Mouse (Mus musculus) cerebral cortex, adult 2 months (tissue): ENCODE measurements around the gene Dnajc1.

Experiments used
- WGBS: fragments of 180-500 bp; shearing (Covaris S2); methylation state at CpG from one replicate; pipeline ENCODE4 v1.1.7; 2018; 5-methylcytosine and 5-hydroxymethylcytosine counted together

Gene Dnajc1

DNA sequence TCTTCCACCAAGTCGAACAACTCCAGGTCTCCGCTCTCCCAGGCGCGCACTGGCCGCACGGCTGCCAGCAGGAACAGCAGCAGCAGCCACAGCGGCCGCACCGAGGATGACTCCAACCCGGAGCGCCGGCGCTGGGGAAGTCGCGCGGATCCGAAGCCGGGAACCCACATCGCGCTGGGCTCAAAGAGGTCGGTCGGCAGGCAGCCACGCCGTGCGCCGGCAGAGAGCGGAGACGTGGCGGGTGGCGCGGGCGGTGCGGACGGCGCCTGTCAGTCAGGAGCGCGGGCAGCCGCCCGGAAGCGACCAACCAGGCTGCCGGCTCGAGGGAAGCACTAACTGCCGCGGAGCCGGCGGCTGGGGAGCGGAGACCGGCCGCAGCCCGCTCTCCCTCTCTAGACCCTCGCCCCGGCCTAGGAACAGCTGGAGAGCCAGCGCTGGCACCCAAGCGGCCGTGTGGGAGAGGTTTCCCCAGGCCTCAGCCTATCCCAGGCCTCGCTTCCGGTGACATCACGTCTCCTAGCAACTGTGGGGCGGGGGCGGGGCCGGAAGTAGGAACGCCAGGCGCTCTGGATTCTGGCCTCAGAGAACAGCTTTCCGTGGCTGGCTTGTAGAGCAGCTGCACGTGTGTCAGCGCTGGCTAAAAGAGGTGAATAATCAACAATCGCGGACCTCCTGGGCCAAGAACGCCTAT lies at the start of gene Dnajc1:
Gene Dnajc1, minus strand, starts transcription at position 500 of the 691 bp plus-strand sequence.
- under 1% methylated on average over 69 of the region's 69 CpGs for WGBS

DNA sequence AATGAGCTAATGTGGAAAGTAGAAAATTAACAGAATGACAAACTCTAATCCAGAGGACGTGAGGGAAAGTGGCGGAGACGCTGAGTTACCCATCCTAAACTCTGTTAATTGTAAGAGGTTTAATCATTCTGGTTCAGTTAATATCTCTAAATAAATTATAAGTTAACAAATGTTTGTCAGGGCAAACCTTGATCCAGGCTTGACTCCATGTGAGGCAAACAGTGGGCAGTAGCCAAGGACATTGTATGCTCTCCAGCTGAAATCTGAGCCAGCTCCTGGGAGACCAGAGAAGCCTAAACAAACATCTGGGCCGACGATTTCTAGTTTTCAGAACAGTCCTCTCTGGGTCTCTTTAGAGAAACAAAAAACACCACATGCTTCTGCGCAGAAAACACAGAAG lies 49.2 kb upstream of the Dnajc1 start:
- 68% methylated on average over 6 of the region's 6 CpGs for WGBS

DNA sequence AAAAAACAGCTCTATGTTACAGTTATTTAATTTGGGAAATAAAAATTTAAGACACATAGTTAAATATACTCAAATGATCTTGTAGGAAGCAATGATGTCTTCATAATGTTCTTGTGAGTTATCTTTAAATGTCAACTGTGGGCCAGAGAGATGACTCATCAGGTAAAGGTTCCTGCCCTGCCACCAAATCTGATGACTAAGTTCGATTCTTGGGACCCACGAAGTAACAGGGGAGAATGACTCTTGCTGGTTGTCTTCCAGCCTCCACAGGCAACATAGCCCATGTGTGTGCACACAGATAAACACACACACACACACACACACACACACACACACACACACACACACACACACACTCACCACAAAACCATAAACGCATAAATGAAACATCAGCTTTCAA lies 22.6 kb upstream of the Dnajc1 start:
- WGBS = 91% methylated on average over 3 of the region's 3 CpGs

DNA sequence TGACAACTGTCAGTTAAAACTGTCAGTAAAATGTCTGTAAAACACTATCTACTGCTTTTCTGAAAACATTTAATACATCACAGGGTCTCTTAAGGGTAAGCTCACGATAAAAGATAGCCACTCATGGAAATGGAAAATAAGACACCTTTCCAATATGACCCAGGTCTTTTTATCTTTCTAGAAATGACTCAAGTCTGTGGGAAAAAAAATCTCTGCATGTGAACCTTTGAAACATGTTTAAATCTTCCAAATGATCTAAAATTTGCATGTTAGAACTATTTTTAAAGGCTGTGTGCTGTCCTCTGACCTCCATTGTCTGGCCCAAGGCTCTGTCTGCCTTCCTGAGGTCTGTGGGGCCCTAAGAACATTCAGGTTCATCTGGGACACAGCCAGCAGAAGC lies 11.0 kb upstream of the Dnajc1 start:
- 88% methylated on average over 1 of the region's 1 CpGs for WGBS

DNA sequence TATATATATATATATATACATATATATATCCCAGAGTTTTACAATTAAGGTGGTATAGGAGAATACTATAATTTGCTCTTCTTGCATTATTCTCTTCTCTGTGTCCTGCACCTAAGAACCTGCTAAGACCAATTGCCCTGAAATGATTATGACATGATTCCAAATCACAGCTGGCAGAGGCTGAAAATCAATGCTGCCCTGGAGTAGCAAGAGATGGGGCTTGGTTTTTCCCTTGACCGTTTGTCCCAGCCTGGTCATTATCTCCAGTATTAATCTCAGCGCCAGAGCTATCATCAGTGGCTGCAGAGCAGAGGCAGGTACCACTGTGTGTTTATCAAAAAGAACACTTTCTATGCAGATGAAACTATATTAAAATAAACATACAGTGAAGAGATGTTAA lies 9.1 kb upstream of the Dnajc1 start:
- 88% methylated on average over 2 of the region's 2 CpGs for WGBS

DNA sequence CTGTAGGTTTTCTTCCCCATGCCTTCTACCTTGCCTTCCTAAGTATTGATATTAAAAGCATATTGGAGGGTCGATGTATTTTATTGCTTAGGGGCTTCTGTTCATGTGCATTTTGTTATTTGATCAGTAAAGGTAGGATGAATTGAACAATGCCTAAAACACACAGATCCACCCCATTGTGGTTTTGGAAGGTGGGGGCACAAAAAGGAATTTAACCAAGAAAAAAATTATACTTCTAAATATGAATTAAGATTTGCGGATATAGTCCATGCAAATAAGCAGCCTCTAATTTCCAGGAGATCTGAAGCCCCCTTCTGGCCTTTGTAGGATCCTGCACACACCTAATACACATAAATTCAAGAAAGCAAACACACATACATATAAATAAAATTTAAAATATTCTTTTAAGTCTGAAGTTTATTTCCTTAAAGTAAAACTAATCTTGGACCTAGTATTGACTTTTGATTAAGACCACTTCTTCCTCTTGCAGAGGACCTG lies 441 bp upstream of the Dnajc1 start:
- 38% methylated on average over 2 of the region's 2 CpGs for WGBS

DNA sequence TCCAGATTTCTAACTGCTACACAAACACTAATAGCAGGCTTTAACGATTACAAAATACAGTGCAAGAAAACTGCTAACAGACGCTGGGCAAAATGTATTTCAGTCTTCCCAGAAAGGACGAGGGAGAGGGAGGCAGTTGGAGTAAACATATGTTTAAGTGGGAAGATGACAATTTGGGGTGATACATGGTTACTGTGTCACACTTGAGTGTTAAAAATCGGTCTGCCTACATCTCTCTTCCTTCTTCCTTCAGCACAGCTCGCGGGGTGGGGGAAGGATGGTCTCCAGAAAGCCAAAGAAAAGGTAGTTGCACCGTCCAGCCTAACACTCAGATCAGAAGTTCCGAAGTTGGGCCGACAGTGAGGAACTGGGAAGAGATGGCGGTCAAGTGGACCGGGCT lies 769 bp downstream of the Dnajc1 start:
- WGBS = under 1% methylated on average over 11 of the region's 11 CpGs

DNA sequence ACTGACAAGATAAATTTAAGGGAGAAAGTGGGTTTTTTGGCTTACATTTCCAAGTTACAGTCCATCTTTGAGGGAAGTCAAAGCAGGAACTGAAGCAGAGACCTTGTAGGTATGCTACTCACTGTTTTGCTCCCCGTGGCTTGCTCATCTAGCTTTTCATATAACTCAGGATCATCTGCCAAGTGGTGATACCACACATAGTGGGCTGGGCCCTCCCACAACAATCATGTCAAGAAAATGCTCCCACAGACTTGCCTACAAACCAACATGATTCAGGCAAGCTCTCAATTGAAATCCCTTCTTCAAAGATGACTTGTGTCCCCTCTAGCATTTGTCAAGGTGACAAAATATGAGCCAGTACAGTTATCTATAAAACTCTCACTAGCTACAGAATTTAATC lies 3.0 kb downstream of the Dnajc1 start:
- 49% methylated on average over 1 of the region's 1 CpGs for WGBS

DNA sequence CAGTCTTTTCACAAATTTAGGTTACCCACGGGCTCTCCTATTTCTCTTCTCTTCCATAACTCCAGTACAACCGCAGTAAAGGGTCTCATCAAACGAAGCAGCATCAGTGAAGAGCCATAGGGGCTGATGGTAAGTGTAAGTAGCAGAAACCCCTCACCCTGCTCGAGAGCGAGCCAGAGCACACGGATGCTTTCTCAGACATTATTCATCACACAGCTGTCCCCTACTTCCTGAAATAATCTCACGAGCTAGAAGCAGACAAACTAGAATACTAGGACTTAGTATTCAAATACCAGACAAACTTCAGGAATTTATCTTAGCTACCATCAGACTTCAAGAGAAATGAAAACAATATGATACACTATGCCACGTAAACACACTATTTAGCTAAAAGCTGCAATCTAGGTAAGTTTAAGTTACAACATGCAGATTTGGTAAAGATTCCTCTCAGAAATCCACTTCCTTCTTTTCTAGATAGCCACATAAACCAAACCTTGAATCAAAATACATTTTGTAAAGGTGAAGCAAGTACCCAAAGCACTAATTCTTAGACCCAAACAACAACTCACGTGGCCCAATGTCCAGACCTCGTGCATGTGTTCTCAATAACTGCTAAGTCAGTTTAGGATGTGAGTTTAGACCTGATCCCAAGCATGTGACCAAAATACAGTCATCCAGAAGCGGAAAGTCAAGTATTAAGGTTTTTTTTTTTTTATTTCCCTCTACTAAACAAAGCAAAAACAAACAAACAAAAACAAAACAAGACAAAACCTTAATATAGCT lies 20.0 kb downstream of the Dnajc1 start:
- WGBS = 59% methylated on average over 11 of the region's 11 CpGs

DNA sequence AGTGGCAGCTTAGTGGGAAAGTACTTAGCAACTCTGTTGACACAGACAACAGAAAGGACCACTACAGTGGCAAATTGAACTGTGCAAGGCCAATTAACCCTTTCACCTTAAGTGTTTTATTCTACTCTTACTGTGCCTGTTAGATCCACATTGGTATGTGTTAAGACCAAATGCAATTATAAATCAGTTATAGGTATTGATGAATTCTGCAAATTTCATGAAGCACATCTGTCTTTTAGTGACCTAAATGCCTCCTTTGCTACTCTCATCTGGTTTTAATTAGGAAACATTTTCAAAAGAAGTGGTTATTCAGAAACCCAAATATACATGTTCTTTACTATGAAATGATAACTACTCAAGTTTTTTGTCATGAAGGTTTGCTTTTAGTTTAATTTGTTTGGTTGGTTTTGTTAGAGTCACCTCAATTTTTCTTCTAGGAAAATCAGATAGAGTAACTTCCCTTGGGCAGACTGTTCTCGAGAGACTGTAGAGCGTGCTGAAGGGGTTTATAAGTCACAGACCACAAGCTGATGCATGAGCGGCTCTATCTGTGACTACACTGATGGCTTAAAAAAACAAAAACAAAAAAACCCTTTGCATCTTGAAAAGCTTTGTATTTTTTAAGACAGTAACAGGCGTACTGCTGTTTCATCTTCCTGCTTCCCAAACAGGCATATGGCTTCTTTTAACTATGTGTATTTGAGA lies 21.7 kb downstream of the Dnajc1 start:
- WGBS = 68% methylated on average over 4 of the region's 4 CpGs

DNA sequence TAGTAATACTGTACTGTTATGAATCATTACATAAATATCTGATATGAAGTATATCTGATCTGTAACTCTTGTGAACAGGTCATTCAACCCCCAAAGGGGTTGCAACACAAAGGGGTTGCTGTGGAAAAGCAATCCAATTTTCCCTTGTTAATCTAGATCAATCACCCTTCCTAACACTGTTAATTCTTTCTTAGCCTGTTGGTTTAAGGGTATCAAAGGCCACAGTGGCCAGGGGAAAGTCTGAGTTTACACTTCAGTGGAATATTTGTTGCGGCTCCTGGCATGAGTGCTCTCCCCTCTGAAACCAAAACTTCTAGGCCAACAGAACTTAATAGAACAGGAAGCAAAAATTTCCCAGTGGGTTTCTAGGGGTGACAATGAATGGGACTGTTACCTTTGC lies 28.2 kb downstream of the Dnajc1 start:
- 78% methylated on average over 1 of the region's 1 CpGs for WGBS

DNA sequence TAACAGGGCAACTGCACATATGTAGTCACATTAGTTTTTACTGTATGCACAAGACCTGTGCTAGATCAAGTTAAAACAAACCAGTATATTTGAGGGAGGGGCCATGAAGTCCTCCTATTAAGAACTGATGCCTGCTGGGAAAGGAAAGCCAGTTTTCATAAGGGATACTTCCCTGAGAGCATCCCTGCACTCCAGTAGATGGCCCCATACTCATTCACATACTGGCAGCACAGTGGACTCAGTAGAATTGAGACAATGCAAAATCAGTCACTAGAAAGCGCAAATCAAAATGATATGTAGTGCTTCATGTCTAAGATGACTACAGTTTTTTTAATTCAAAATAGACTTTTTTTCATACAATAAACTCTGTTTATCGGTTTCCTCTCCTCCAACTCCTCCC lies 40.0 kb downstream of the Dnajc1 start:
- WGBS = 65% methylated on average over 2 of the region's 2 CpGs

DNA sequence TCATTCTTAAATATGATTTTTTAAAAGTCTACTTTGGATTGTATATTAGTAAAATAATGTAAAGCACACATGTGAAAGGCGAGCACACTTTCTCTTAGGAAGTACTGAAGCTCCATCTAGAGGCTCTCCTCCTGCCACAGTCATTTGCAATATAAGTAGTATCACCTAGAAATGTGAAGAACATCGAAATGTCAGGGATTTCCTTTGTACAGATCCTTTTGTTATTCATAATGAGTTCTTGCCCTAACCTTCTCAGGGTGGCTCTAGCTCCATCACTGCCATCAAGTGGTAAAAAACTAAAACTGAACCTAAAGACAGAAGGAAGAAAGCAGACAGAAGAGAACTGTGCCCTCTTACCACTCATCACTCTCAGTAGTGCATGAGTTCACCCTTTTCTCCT lies 49.2 kb downstream of the Dnajc1 start:
- 50% methylated on average over 2 of the region's 2 CpGs for WGBS

DNA sequence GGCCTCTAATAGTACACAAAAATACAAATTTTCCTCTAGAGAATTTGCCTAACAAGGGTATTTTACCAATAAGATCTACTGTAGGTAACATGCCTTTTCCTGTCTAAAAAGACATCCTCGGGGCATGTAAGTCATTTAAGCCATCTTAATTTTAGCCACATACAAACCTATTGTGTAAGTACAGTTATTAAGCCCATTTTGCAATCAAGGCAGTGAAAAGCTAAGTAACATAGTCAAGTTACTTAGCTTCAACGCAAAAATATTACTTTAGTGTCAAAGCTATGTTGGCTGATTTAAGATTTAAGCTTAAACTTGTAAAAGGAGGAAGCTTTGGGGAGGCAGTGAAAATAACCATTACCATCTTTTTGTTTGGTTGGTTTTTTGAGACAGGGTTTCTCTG lies 74.0 kb downstream of the Dnajc1 start:
- WGBS = 86% methylated on average over 2 of the region's 2 CpGs

DNA sequence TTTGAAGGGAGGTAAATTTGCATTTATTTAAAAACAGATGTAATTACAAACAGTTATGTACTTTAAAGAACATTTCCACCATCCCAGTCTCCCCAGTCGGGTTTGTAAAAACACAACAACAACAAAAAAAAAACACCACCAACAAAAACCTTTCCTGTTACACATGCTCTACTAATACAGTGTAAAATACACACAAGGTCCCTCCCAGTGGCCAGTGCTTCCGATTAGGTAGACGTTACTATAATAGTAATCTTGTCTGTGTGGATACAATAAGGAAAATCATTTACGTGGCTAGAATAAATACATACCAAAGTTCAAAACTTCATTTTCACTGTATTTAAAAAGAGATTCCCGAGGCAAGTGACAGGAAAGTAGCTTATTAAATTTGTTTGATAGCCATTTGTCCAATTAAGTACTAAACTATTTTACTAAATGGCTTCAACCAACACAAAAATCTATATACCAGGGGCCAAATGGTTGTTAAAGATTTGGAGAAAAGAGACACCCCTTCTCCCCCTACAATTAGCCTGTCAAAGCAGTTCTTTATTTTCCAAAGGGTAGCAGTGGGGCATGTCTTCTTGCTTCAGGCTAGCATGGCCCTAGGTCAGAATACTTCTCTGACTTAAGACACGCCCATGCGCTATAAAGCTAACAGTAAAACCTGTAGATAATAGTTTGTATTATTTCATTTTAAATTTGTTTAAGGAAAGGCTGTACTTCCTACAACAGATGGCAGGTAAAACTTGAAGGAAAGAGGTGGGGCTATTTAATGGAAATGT lies 74.9 kb downstream of the Dnajc1 start:
- 79% methylated on average over 7 of the region's 7 CpGs for WGBS

DNA sequence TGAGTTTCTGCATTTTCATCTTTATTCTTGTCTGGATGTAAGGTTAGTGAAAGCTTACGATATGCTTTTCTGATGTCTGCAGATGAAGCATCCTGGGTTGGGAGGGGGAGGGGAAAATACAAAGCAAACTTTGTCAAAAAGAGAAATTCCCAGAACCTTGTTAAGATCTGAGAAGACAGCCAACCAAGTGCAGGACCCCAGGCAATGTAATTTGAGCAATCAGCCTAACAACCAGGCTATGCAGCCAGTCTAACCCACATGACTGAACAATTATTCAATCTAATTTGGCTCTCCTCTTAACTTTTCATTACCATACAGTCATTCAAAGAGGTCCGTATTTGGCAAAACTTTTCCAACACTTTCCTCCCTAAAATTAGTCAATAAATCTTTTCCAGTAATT lies 75.7 kb downstream of the Dnajc1 start:
- WGBS = 66% methylated on average over 2 of the region's 2 CpGs

DNA sequence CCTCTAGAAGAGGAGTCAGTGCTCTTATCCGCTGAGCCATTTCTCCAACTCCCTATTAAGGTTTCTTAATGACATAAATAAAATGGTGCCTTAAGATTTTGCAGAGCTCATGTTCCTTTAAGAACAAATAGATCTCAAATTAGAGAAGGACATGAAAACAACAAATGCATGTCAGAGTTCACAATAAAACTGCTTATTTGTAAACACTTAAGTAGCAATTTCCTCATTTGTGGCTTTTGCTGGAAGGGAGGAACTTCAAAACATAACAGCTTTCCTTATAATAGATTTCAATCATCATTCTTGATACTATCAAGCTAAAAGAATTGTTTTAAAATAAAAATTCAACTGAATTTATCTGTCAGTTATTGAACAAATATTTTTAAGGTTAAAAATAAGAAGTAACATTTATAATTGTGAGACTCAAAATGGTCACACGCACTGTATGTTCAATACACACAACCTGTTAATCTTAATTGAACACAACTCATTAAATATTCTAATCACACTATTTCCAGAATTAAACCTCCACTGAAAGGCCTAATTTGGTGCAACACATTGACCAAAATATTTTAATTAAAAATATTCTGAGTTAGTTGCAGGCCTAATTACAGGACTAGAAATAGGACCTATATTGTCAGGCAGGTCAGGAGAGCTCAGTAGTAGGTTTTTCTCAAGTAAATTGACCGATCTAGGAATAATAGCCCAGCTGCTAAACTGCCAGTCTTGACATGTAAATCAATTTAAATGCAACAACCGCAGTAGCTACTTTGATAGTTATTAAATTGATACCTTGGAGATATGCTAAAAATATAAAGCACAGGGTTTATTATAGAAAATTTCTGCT lies 82.1 kb downstream of the Dnajc1 start:
- 89% methylated on average over 4 of the region's 4 CpGs for WGBS

DNA sequence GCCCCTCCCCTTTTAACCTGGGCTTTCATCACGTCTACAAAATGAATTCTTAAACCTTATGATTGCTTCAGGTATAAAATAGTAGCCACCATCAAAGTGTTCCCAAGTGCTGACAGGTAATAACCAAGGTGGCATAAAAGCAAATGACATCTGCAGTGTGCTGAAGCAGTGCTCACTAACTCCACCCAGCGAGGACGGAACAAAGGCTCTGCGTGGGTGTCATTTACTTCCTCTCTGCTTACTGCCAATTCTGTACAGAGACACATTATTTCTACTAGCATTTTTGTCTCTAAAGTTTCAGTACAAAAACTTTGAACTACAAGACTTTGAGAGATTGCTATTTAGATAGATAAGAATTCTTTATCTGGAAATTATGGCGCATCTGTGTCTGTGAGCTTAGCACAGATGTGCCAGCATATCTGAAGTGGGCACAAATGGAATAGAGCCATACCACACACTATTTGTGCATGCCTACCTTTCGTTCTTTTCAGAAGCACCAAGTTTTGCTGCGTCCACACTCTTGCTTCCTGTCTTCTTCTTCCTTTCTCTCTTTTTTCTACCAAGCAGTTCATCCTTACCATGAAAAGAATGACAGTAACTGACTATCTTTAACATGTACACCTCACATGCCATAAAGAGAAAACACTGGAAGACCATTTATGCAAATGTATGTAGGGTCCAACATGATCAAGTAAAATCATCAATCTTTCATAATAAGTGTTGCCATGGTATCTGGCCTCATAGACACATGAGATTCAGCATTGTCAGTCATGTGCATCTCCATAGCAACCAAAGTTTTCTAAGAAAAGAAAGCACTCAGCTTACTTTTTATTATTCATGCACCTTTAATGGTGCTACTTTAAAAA lies 85.0 kb downstream of the Dnajc1 start:
- 67% methylated on average over 7 of the region's 7 CpGs for WGBS

DNA sequence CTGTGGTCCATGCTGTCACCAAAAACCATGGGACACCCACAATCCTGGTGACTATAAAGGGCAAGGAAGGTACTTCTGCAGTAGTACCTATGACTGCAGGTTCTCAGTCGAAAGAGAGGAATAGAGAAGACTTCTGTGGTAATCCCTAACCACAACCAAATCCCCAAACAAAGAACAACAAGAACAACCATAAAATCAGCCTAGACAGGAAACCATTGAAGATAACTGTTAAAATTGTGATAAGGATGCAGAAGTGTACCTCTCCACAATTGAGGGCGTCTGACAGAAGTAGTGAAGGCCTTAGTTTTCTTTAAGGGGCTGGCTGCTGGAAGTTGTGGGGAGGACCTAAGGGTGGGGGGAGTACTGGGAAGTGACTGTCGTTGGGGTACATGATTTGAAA lies 91.7 kb downstream of the Dnajc1 start:
- WGBS = 87% methylated on average over 3 of the region's 3 CpGs

DNA sequence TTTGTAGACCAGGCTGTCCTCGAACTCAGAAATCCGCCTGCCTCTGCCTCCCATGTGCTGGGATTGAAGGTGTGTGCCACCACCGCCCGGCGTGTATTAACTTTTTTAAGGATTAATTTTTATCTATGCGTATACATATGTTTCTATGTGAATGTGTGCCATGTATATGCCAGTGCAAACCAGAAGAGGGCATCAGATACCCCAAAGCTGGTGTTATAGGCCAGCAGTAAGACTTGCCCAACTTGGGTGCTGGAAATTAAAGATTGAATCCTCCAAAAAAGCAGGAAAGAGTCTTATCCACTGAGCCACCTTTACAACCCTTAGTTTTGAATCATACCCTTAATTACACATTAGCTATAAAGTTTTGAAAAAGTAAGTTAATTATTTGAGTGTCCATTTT lies 107.5 kb downstream of the Dnajc1 start:
- 98% methylated on average over 6 of the region's 6 CpGs for WGBS
